Mouse (Mus musculus): Measurements from ENCODE around the gene Colgalt1.

The Colgalt1 gene

GRCm38 (mm10) chr8:71670198-71670597 lies 59.4 kb downstream of the Colgalt1 start:
- no peak for DNase-seq (ENCODE audit: low spot score)

- no peak for DNase-seq (ENCODE audit: low spot score)
Observed at GRCm38 (mm10) chr8:71670621-71671548, 60.1 kb downstream of the Colgalt1 start.

- peak; percentile 84 for DNase-seq (ENCODE audit: low spot score)
Observed at GRCm38 (mm10) chr8:71671549-71671965, 60.8 kb downstream of the Colgalt1 start, which contains the start of gene Unc13a. TSS of gene Unc13a (minus strand) at chr8:71671757.

GRCm38 (mm10) chr8:71672168-71672735 lies 61.5 kb downstream of the Colgalt1 start:
- no peak for DNase-seq (ENCODE audit: low spot score)

- no peak for DNase-seq (ENCODE audit: low spot score)
Observed at GRCm38 (mm10) chr8:71674071-71674470, 63.3 kb downstream of the Colgalt1 start.

Measured in testis, postnatal 14 days (tissue).